Mouse (Mus musculus): ENCODE data around the gene Crip1.

- TF ChIP-seq CTCF (conservative IDR thresholded peaks at IDR 0.05; ENCODE audit: low read length) = no peak
- no peak for TF ChIP-seq POU5F1 (IDR thresholded peaks at IDR 0.05; ENCODE audit: borderline replicate concordance, low read length)
- no peak for TF ChIP-seq NANOG (IDR thresholded peaks at IDR 0.05; ENCODE audit: borderline replicate concordance, low read length)
Measured at GRCm38 (mm10) chr12:113099470-113100237, 46.5 kb upstream of the Crip1 start.

Data from E14TG2a.4 (cell line).